Mouse (Mus musculus) brain, embryonic 14.5 days (tissue): ENCODE measurements around the gene Tyk2.

ENCODE experiments used
- CTCF ChIP-seq: fragments of 200-500 bp; IDR thresholded peaks from 2 replicates; pipeline ENCODE4 v1.5.1; 2012; ENCODE audit warnings: inconsistent platforms, mild to moderate bottlenecking, moderate library complexity, borderline replicate concordance; ENCODE audit not compliant: insufficient read depth, insufficient read length; ENCODE audit errors: extremely low read depth
- POLR2A ChIP-seq: fragments of 200-500 bp; IDR thresholded peaks from 2 replicates; pipeline ENCODE4 v1.6.1; 2012; ENCODE audit warnings: mild to moderate bottlenecking, inconsistent platforms, borderline replicate concordance; ENCODE audit not compliant: poor library complexity, insufficient read depth, insufficient read length, severe bottlenecking; ENCODE audit errors: extremely low read depth

DNA sequence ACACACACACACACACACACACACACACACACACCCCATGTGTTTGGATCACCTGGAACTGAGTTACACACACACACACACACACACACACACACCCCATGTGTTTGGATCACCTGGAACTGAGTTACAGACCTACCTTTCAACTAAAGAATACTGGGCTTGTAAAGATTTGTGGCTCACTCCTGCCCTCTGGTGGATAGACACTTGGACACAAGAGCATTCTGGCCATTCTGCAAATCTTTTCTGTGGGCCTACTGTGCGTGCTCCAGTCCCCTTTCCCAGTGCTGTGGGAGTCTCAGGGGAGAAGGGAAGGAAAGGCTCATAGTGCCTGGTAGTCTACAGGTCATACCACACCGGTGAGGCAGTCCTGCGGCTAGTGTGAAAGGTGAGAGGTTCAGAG, 6.2 kb upstream of the Tyk2 start:
- TF ChIP-seq CTCF (peak; percentile 64; the same call in 1 of the 2 replicates), POLR2A (no peak)
